Mouse (Mus musculus) kidney, postnatal 0 days (tissue): ENCODE measurements around the gene Fbxo44. TPM values are rescaled to one million over a fixed set of nuclear protein-coding genes. Genes with fewer than 3 reads are reported as not detected.

Source experiments
- ATAC-seq: fragments of 200-750 bp; cut with Nextera tagmentation; replicated peaks from 2 replicates; pipeline ENCODE4 v1.8.0; 2017; ENCODE audit warnings: low read depth, moderate number of reproducible peaks, moderate TSS enrichment, moderate library complexity; ENCODE audit not compliant: low FRiP score
- DNase-seq: peaks from one replicate; pipeline ENCODE4 v3.0.0-alpha.2; 2016; ENCODE audit warnings: low spot score
- H3K27ac ChIP-seq: fragments of 300-500 bp; sonication (generic); 2 replicates; pipeline ENCODE4 v1.5.1; 2014; ENCODE audit warnings: mild to moderate bottlenecking
- H3K27me3 ChIP-seq: fragments of 300-500 bp; sonication (generic); 2 replicates; pipeline ENCODE4 v1.6.1; 2014; ENCODE audit warnings: low read length, mixed read lengths; ENCODE audit not compliant: insufficient read depth
- H3K36me3 ChIP-seq: fragments of 300-500 bp; sonication (generic); 2 replicates; pipeline ENCODE4 v1.6.1; 2014; ENCODE audit warnings: low read length, mixed read lengths; ENCODE audit not compliant: insufficient read depth
- H3K4me1 ChIP-seq: fragments of 300-500 bp; sonication (generic); replicated peaks from 2 replicates; pipeline ENCODE4 v1.6.1; 2014; ENCODE audit warnings: antibody characterized with exemption, low read length, mixed read lengths; ENCODE audit not compliant: insufficient read depth
- H3K4me2 ChIP-seq: fragments of 300-500 bp; sonication (generic); 2 replicates; pipeline ENCODE4 v1.6.1; 2014; ENCODE audit warnings: mild to moderate bottlenecking, low read length, moderate library complexity, mixed read lengths
- H3K4me3 ChIP-seq: fragments of 300-500 bp; sonication (generic); replicated peaks from 2 replicates; pipeline ENCODE4 v1.5.1; 2014; ENCODE audit warnings: low read depth, low read length
- H3K9ac ChIP-seq: fragments of 300-500 bp; sonication (generic); 2 replicates; pipeline ENCODE4 v1.6.1; 2014; ENCODE audit warnings: low read depth, low read length
- H3K9me3 ChIP-seq: fragments of 300-500 bp; sonication (generic); replicated peaks from 2 replicates; pipeline ENCODE4 v1.6.1; 2016; ENCODE audit warnings: low read length, inconsistent platforms, mixed read lengths
- CTCF ChIP-seq: IDR thresholded peaks from 2 replicates; pipeline ENCODE4 v1.5.1; 2016; ENCODE audit warnings: antibody characterized with exemption, low read depth, mild to moderate bottlenecking, moderate library complexity
- WGBS: fragments of 180-500 bp; shearing (Covaris S2); extraction: QIAGEN DNeasy Blood & Tissue Kit; methylation state at CpG from one replicate; pipeline ENCODE4 v1.1.7; 2014; 5-methylcytosine and 5-hydroxymethylcytosine counted together
- polyA plus RNA-seq: library from polyadenylated mRNA; unstranded; fragments of >200 nt; fragmentation: Nextera tagmentation; extraction: Ambion mirVana; gene quantifications from 2 replicates; pipeline ENCODE4 v1.2.1, GENCODE M21; 2015

Fbxo44 gene
- polyA plus RNA-seq, 1 experiment from 2014 or later: 30.2 TPM

GRCm38 (mm10) chr4:148158436-148159348 is 1.6 kb downstream of the Fbxo44 start:
- no peaks in the 10 kb centered on the region; the same call in 1 of the 2 replicates for H3K4me1 ChIP-seq
- H3K9me3 ChIP-seq: no peaks in the 10 kb centered on the region
- no peak for TF ChIP-seq CTCF
- H3K9ac ChIP-seq: peak overlapping the region; percentile 77
- peak overlapping the region; percentile 98 for H3K4me2 ChIP-seq
- peak overlapping the region; percentile 60 for H3K4me3 ChIP-seq
- peak overlapping the region; percentile 65 for H3K27ac ChIP-seq
- WGBS: 33% methylated on average over 27 of the region's 27 CpGs
- peaks cover 18% of the 10 kb centered on the region; the same call in 1 of the 2 replicates for H3K27me3 ChIP-seq
- H3K36me3 ChIP-seq: 0 out of 2 replicates have a peak, but pooled peaks cover 11% of the 10 kb centered on the region
- no peak for DNase-seq
- no peak for ATAC-seq

- peak; percentile 67 for TF ChIP-seq CTCF
- DNase-seq: no peak
- H3K4me1 ChIP-seq: peaks cover 3% of the 10 kb centered on the region; the same call in 1 of the 2 replicates
These were observed 5.3 kb downstream of the Fbxo44 start for GRCm38 (mm10) chr4:148154982-148155381.

GRCm38 (mm10) chr4:148154006-148154405 is 6.3 kb downstream of the Fbxo44 start:
- Histone ChIP-seq H3K4me2 (no peak overlapping the region), H3K27ac (no peak overlapping the region), H3K9me3 (no peaks in the 10 kb centered on the region), H3K9ac (no peak overlapping the region), H3K36me3 (0 out of 2 replicates have a peak, but pooled peaks cover 11% of the 10 kb centered on the region), H3K4me1 (peaks cover 13% of the 10 kb centered on the region), H3K27me3 (no peaks in the 10 kb centered on the region), H3K4me3 (no peak overlapping the region)
- WGBS: 87% methylated on average over 4 of the region's 4 CpGs
- no peak for TF ChIP-seq CTCF
- no peak for DNase-seq
- ATAC-seq: no peak

More at GRCm38 (mm10) chr4:148154982-148155381, 5.3 kb downstream of the Fbxo44 start:
- Histone ChIP-seq H3K9ac (no peak overlapping the region), H3K27ac (no peak overlapping the region), H3K4me3 (no peak overlapping the region), H3K36me3 (0 out of 2 replicates have a peak, but pooled peaks cover 11% of the 10 kb centered on the region), H3K9me3 (no peaks in the 10 kb centered on the region), H3K27me3 (no peaks in the 10 kb centered on the region), H3K4me2 (no peak overlapping the region)
- ATAC-seq: no peak
- WGBS: 54% methylated on average over 3 of the region's 3 CpGs

- DNase-seq (no peak), ATAC-seq (no peak)
- H3K9ac ChIP-seq: no peak overlapping the region
- H3K4me1 ChIP-seq: peaks cover 14% of the 10 kb centered on the region
- peak overlapping the region; percentile 92; the same call in 1 of the 2 replicates for H3K27ac ChIP-seq
- H3K4me2 ChIP-seq: no peak overlapping the region
- H3K27me3 ChIP-seq: no peaks in the 10 kb centered on the region
- H3K36me3 ChIP-seq: 0 out of 2 replicates have a peak, but pooled peaks cover 11% of the 10 kb centered on the region
- 79% methylated on average over 5 of the region's 5 CpGs for WGBS
- H3K9me3 ChIP-seq: no peaks in the 10 kb centered on the region
- no peak overlapping the region for H3K4me3 ChIP-seq
- TF ChIP-seq CTCF: no peak
These were observed 7.7 kb downstream of the Fbxo44 start for GRCm38 (mm10) chr4:148152547-148152946.

GRCm38 (mm10) chr4:148151267-148152168 is 8.8 kb downstream of the Fbxo44 start, which contains the start of gene Fbxo6:
Gene Fbxo6 (minus strand): TSS chr4:148152140.
- Histone ChIP-seq H3K9me3 (no peaks in the 10 kb centered on the region), H3K27me3 (no peaks in the 10 kb centered on the region), H3K9ac (peak within 1 kb of the TSS; percentile 76), H3K36me3 (0 out of 2 replicates have a peak, but pooled peaks cover 9% of the 10 kb centered on the region), H3K4me2 (peak within 1 kb of the TSS; percentile 96), H3K4me3 (peak within 1 kb of the TSS; percentile 63), H3K4me1 (peaks cover 14% of the 10 kb centered on the region), H3K27ac (peak within 1 kb of the TSS; percentile 92)
- WGBS: under 1% methylated on average over 44 of the region's 67 CpGs
- DNase-seq: peak; percentile 95
- ATAC-seq: peak; percentile 90
- peak; percentile 76 for TF ChIP-seq CTCF

- 20% methylated on average over 3 of the region's 3 CpGs for WGBS
- no peak for ATAC-seq
- Histone ChIP-seq H3K36me3 (0 out of 2 replicates have a peak, but pooled peaks cover 5% of the 10 kb centered on the region), H3K9me3 (no peaks in the 10 kb centered on the region), H3K4me1 (peaks cover 14% of the 10 kb centered on the region), H3K4me3 (peak overlapping the region; percentile 63), H3K27ac (peak overlapping the region; percentile 92), H3K9ac (peak overlapping the region; percentile 76), H3K27me3 (no peaks in the 10 kb centered on the region), H3K4me2 (peak overlapping the region; percentile 96)
- no peak for DNase-seq
- TF ChIP-seq CTCF: no peak
These were observed 9.4 kb downstream of the Fbxo44 start for GRCm38 (mm10) chr4:148150953-148151266.
